Mouse (Mus musculus) heart, embryonic 13.5 days (tissue): ENCODE measurements around the gene Spata31. TPM values are rescaled to one million over a fixed set of nuclear protein-coding genes. Genes with fewer than 3 reads are reported as not detected.
A peak's percentile ranks its signal among the peaks of the same experiment; 100 is the strongest.

Experiments
- ATAC-seq: fragments of 200-750 bp; cut with Nextera tagmentation; 2 replicates; pipeline ENCODE4 v1.8.0; 2017; ENCODE audit warnings: moderate TSS enrichment; ENCODE audit not compliant: insufficient number of reproducible peaks, low FRiP score, low TSS enrichment; ENCODE audit errors: extremely low read depth
- H3K27ac ChIP-seq: fragments of 300-500 bp; sonication (generic); replicated peaks from 2 replicates; pipeline ENCODE4 v1.5.1; 2015; ENCODE audit warnings: moderate library complexity, mild to moderate bottlenecking, inconsistent platforms
- H3K27me3 ChIP-seq: fragments of 300-500 bp; sonication (generic); replicated peaks from 2 replicates; pipeline ENCODE4 v1.6.1; 2015; ENCODE audit warnings: mild to moderate bottlenecking, inconsistent platforms
- H3K36me3 ChIP-seq: fragments of 300-500 bp; sonication (generic); 2 replicates; pipeline ENCODE4 v1.6.1; 2015; ENCODE audit warnings: mild to moderate bottlenecking, inconsistent platforms
- H3K4me1 ChIP-seq: fragments of 300-500 bp; sonication (generic); 2 replicates; pipeline ENCODE4 v1.6.1; 2015; ENCODE audit warnings: inconsistent platforms
- H3K4me2 ChIP-seq: fragments of 300-500 bp; sonication (generic); 2 replicates; pipeline ENCODE4 v1.6.1; 2015; ENCODE audit warnings: inconsistent platforms, mild to moderate bottlenecking, moderate library complexity
- H3K4me3 ChIP-seq: fragments of 300-500 bp; sonication (generic); 2 replicates; pipeline ENCODE4 v1.5.1; 2015; ENCODE audit warnings: moderate library complexity, mild to moderate bottlenecking, inconsistent platforms
- H3K9ac ChIP-seq: fragments of 300-500 bp; sonication (generic); 2 replicates; pipeline ENCODE4 v1.6.1; 2015; ENCODE audit warnings: inconsistent platforms, mild to moderate bottlenecking, moderate library complexity
- H3K9me3 ChIP-seq: fragments of 300-500 bp; sonication (generic); 2 replicates; pipeline ENCODE4 v1.6.1; 2016; ENCODE audit warnings: inconsistent platforms
- WGBS: fragments of 180-500 bp; shearing (Covaris S2); methylation state at CpG from one replicate; pipeline ENCODE4 v1.1.7; 2015; ENCODE audit warnings: mixed read lengths; 5-methylcytosine and 5-hydroxymethylcytosine counted together
- polyA plus RNA-seq: library from polyadenylated mRNA; unstranded; fragments of >200 nt; fragmentation: Nextera tagmentation; extraction: Ambion mirVana; gene quantifications from 2 replicates; pipeline ENCODE4 v1.2.1, GENCODE M21; 2015

The Spata31 gene
- not detected in 2 replicates for polyA plus RNA-seq

DNA sequence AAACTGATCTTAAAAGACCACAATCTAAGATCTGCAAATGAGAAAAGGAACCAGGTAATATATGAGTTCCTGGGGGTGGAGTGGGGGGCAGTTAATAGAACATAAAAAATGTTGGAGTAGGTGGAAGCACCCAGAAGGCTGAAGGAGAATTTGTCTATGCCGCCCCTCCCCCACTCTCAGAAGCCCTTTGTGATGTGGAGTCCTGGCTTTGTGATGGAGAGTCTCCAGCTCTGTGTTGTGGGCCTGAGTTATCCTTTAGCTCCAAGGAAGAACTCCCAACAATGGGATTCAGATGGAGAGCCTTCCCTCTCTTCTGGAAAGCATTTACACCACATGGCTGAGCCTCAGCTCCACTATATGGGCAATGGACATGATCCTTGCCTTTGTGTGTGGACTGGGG is at the start of gene Spata31:
Gene Spata31 (plus strand): TSS at position 216 of the 400 bp plus-strand sequence.
- no peak within 1 kb of the TSS for H3K9ac ChIP-seq
- ATAC-seq = no peak
- H3K36me3 ChIP-seq = no peaks in the 10 kb centered on the region
- H3K27ac ChIP-seq = no peak within 1 kb of the TSS
- no peak within 1 kb of the TSS for H3K4me3 ChIP-seq
- H3K4me1 ChIP-seq = no peaks in the 10 kb centered on the region
- H3K9me3 ChIP-seq = no peaks in the 10 kb centered on the region; the same call in 1 of the 2 replicates
- WGBS = 41% methylated on average over 1 of the region's 1 CpGs
- H3K27me3 ChIP-seq = no peaks in the 10 kb centered on the region
- H3K4me2 ChIP-seq = no peak within 1 kb of the TSS

DNA sequence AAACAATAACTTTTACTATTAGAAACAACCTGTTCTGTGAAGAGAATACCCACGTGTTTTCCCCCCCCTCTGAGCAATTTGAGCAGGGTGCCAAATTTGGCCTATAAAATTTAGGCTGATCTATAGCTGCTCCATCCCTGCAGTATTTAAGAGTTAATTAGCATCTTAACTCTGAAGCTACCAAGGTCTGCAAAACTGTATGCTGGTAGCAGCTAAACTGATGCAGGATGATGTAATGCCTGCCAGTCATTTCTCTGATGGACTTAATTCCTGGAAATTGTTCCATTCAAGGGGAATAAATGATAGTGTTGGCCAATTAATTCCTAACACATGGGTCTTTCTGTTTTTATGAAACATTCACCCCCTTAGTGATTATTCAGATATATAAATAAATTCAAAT is 14.1 kb upstream of the Spata31 start:
- Histone ChIP-seq H3K27ac (no peak overlapping the region), H3K4me1 (no peaks in the 10 kb centered on the region), H3K27me3 (no peaks in the 10 kb centered on the region), H3K9ac (no peak overlapping the region), H3K4me3 (no peak overlapping the region), H3K4me2 (no peak overlapping the region), H3K36me3 (no peaks in the 10 kb centered on the region), H3K9me3 (peaks cover 4% of the 10 kb centered on the region; the same call in 1 of the 2 replicates)
- ATAC-seq = no peak
- 47% methylated on average over 1 of the region's 1 CpGs for WGBS

DNA sequence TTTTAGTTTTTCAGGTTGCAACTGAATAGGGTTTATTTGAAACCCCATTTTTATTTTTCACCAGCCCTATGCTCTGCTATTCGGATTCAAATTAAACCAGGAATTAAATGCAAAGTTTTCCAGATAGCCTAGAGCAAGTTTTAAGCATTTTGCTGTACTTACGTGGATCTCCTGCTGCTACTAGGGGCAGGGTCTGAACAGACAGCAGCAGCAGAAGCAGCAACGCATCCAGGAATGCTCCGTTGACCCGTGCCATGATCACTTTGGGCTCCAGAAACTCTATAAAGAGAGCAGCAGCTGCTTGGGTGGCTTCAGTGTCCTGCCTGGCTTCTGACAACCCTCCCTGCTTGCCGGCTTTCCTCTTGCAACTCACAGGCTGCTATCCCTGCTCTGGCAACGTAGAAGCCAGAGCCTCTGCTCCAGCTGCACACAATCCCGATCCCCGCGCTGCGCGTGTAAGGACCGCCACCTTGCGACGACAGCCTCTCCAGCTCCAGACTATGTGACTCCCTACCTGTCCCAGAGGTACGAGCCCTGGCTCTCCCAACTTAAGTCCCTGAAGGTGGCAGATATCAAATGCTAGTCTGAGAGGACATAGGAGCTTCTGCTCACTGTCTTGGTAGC is 13.5 kb upstream of the Spata31 start, which contains the start of gene Cntnap3:
Gene Cntnap3 (minus strand): TSS at position 371 of the 624 bp plus-strand sequence.
- Histone ChIP-seq H3K9me3 (peaks cover 3% of the 10 kb centered on the region; the same call in 1 of the 2 replicates), H3K9ac (peak within 1 kb of the TSS; percentile 16; the same call in 1 of the 2 replicates), H3K27ac (no peak within 1 kb of the TSS), H3K36me3 (no peaks in the 10 kb centered on the region), H3K4me2 (peak within 1 kb of the TSS; percentile 51), H3K27me3 (no peaks in the 10 kb centered on the region), H3K4me3 (no peak within 1 kb of the TSS), H3K4me1 (no peaks in the 10 kb centered on the region)
- 10% methylated on average over 16 of the region's 16 CpGs for WGBS
- ATAC-seq = no peak

Other genes starting within 250 kb of the Spata31 start
- 0.04 TPM in 1 of 2 replicates, not detected in the other for gene Cntnap3, start 13.5 kb upstream of the Spata31 start, polyA plus RNA-seq
- not detected in 2 replicates for gene Spata31d1c, start 115.7 kb downstream of the Spata31 start, polyA plus RNA-seq
- not detected in 2 replicates for gene Prss47, start 135.4 kb downstream of the Spata31 start, polyA plus RNA-seq
- 33.7 and 37.3 TPM in 2 replicates for gene Mfsd14b, start 195.6 kb downstream of the Spata31 start, polyA plus RNA-seq
- gene Olfr465-ps1, start 220.7 kb downstream of the Spata31 start, polyA plus RNA-seq = not detected in 2 replicates
- gene Olfr466, start 232.8 kb downstream of the Spata31 start, polyA plus RNA-seq = not detected in 2 replicates